Mouse (Mus musculus) cerebellum, adult 2 months (tissue): ENCODE data around the gene Fap.

ENCODE experiments used
- CTCF ChIP-seq: fragments of 200-500 bp; IDR thresholded peaks from 2 replicates; pipeline ENCODE4 v1.5.1; 2011; ENCODE audit warnings: low read depth, mild to moderate bottlenecking, control low read depth, low read length, moderate library complexity, borderline replicate concordance; ENCODE audit not compliant: insufficient read depth
- POLR2A ChIP-seq: fragments of 200-500 bp; IDR thresholded peaks from 2 replicates; pipeline ENCODE4 v1.6.1; 2011; ENCODE audit warnings: low read length, control low read depth, borderline replicate concordance; ENCODE audit not compliant: insufficient read depth

GRCm38 (mm10) chr2:62613133-62613532 is 39.3 kb upstream of the Fap start:
- TF ChIP-seq CTCF (no peak), POLR2A (no peak)
